Mouse (Mus musculus): ENCODE measurements at regions not wholly inside any gene's neighbourhood (a gene's known extent, or its start where the extent isn't known, plus 50 kb on each side); places are given as distances from the start of the nearest gene placed in this dataset.

- H3K9ac ChIP-seq (replicated peaks): no peak overlapping the region
- no peaks in the 10 kb centered on the region for H3K27me3 ChIP-seq
- H3K4me2 ChIP-seq: no peak overlapping the region
- H3K9me3 ChIP-seq: no peaks in the 10 kb centered on the region
- H3K36me3 ChIP-seq: no peaks in the 10 kb centered on the region
- WGBS: 21% methylated on average over 2 of the region's 2 CpGs
- ATAC-seq (ENCODE audit: insufficient number of reproducible peaks, insufficient read depth, low FRiP score, low TSS enrichment, low read depth): peak; percentile 71
- H3K27ac ChIP-seq: no peak overlapping the region
- H3K4me3 ChIP-seq (replicated peaks): no peak overlapping the region
- H3K4me1 ChIP-seq (replicated peaks): no peaks in the 10 kb centered on the region
Measured at GRCm38 (mm10) chr5:58286680-58287223, 569.0 kb downstream of the Pcdh7 start.

GRCm38 (mm10) chr5:58291261-58291660 is 573.5 kb downstream of the Pcdh7 start:
- 94% methylated on average over 2 of the region's 2 CpGs for WGBS
- Histone ChIP-seq H3K4me3 (replicated peaks) (no peak overlapping the region), H3K4me2 (no peak overlapping the region), H3K36me3 (no peaks in the 10 kb centered on the region), H3K27me3 (no peaks in the 10 kb centered on the region), H3K27ac (no peak overlapping the region), H3K9ac (replicated peaks) (no peak overlapping the region), H3K9me3 (no peaks in the 10 kb centered on the region), H3K4me1 (replicated peaks) (no peaks in the 10 kb centered on the region)
- no peak for ATAC-seq (ENCODE audit: insufficient number of reproducible peaks, insufficient read depth, low FRiP score, low TSS enrichment, low read depth)

GRCm38 (mm10) chr5:58294903-58295302 is 577.1 kb downstream of the Pcdh7 start:
- 89% methylated on average over 3 of the region's 3 CpGs for WGBS
- Histone ChIP-seq H3K9ac (replicated peaks) (no peak overlapping the region), H3K36me3 (no peaks in the 10 kb centered on the region), H3K4me2 (no peak overlapping the region), H3K4me3 (replicated peaks) (no peak overlapping the region), H3K4me1 (replicated peaks) (no peaks in the 10 kb centered on the region), H3K27ac (no peak overlapping the region), H3K9me3 (no peaks in the 10 kb centered on the region), H3K27me3 (no peaks in the 10 kb centered on the region)
- ATAC-seq (ENCODE audit: insufficient number of reproducible peaks, insufficient read depth, low FRiP score, low TSS enrichment, low read depth): no peak

GRCm38 (mm10) chr5:58331356-58331755 is 613.6 kb downstream of the Pcdh7 start:
- WGBS: 87% methylated on average over 3 of the region's 3 CpGs
- no peak overlapping the region for H3K27ac ChIP-seq
- H3K4me2 ChIP-seq: no peak overlapping the region
- no peaks in the 10 kb centered on the region for H3K36me3 ChIP-seq
- H3K27me3 ChIP-seq: no peaks in the 10 kb centered on the region
- H3K4me3 ChIP-seq (replicated peaks): no peak overlapping the region
- H3K9ac ChIP-seq (replicated peaks): no peak overlapping the region
- H3K4me1 ChIP-seq (replicated peaks): no peaks in the 10 kb centered on the region
- H3K9me3 ChIP-seq: no peaks in the 10 kb centered on the region
- no peak for ATAC-seq (ENCODE audit: insufficient number of reproducible peaks, insufficient read depth, low FRiP score, low TSS enrichment, low read depth)
